Mouse (Mus musculus): Measurements from ENCODE around the gene Syt11. TPM values are rescaled to one million over a fixed set of nuclear protein-coding genes. Genes with fewer than 3 reads are reported as not detected.

The Syt11 gene
- polyA plus RNA-seq, 1 experiment from 2014 or later: 200 TPM

DNA sequence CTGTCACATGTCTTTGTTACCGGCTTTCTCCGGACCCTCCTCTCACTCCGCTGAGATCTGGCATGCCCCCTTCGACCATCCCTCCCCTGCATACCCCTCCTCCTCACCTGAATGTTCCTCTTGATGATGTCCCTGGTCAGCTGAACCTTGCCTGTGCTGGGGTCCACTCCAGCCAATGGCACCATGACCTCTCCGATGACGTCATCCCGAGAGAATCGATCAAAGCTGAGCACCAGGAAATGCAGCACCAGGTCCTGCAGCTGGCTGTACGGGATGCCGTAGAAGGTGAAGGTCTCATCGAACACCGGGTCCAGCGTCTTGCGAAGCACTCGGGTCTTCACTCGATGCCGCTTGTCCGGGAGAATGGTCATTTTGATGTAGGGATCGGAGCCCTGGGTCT lies 13.3 kb downstream of the Syt11 start:
- ATAC-seq: no peak
- 96% methylated on average over 19 of the region's 19 CpGs for WGBS
- Histone ChIP-seq H3K4me1 (replicated peaks) (peaks cover 56% of the 10 kb centered on the region), H3K27ac (no peak overlapping the region), H3K4me3 (replicated peaks) (no peak overlapping the region), H3K27me3 (no peaks in the 10 kb centered on the region), H3K4me2 (replicated peaks) (no peak overlapping the region), H3K36me3 (peaks cover 79% of the 10 kb centered on the region), H3K9ac (replicated peaks) (no peak overlapping the region), H3K9me3 (no peaks in the 10 kb centered on the region)

- Histone ChIP-seq H3K27me3 (no peaks in the 10 kb centered on the region), H3K9me3 (no peaks in the 10 kb centered on the region), H3K9ac (replicated peaks) (peak overlapping the region; percentile 62), H3K4me1 (replicated peaks) (peaks cover 72% of the 10 kb centered on the region), H3K4me2 (replicated peaks) (peak overlapping the region; percentile 37), H3K36me3 (peaks cover 82% of the 10 kb centered on the region), H3K27ac (peak overlapping the region; percentile 92), H3K4me3 (replicated peaks) (peak overlapping the region; percentile 4)
- 2% methylated on average over 5 of the region's 5 CpGs for WGBS
- peak; percentile 90 for ATAC-seq
These were observed 16.9 kb downstream of the Syt11 start for GRCm38 (mm10) chr3:88758045-88758500.

- Histone ChIP-seq H3K4me3 (replicated peaks) (no peak overlapping the region), H3K9ac (replicated peaks) (peak overlapping the region; percentile 44; the same call in 1 of the 2 replicates), H3K27me3 (no peaks in the 10 kb centered on the region), H3K4me1 (replicated peaks) (peaks cover 58% of the 10 kb centered on the region), H3K9me3 (no peaks in the 10 kb centered on the region), H3K27ac (peak overlapping the region; percentile 92), H3K4me2 (replicated peaks) (peak overlapping the region; percentile 14; the same call in 1 of the 2 replicates), H3K36me3 (peaks cover 82% of the 10 kb centered on the region)
- ATAC-seq: no peak
- WGBS: 37% methylated on average over 4 of the region's 4 CpGs
These were observed 18.7 kb downstream of the Syt11 start for GRCm38 (mm10) chr3:88756276-88756675.

DNA sequence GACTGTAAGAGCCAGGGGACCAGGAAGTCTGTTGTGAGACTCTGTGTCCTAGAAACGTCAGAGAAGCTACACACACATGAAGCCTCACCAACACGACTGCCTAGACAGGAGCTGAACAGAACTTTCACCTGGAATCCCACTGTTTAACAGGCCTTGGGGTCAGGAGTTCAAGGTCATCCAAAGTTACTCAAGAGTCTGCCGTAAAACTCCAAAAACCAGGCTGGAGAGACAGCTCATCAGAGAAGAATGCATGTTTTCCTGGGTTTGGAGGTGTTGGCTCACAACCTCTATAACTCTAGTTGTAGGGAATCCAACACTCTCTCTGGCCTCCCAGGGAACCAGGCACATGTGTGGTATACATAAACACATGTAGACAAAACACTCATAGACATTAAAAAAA lies 19.4 kb downstream of the Syt11 start:
- Histone ChIP-seq H3K9ac (replicated peaks) (no peak overlapping the region), H3K36me3 (peaks cover 81% of the 10 kb centered on the region), H3K9me3 (no peaks in the 10 kb centered on the region), H3K4me2 (replicated peaks) (no peak overlapping the region), H3K27ac (no peak overlapping the region), H3K4me3 (replicated peaks) (no peak overlapping the region), H3K4me1 (replicated peaks) (peaks cover 56% of the 10 kb centered on the region), H3K27me3 (no peaks in the 10 kb centered on the region)
- 82% methylated on average over 3 of the region's 3 CpGs for WGBS
- ATAC-seq: no peak

DNA sequence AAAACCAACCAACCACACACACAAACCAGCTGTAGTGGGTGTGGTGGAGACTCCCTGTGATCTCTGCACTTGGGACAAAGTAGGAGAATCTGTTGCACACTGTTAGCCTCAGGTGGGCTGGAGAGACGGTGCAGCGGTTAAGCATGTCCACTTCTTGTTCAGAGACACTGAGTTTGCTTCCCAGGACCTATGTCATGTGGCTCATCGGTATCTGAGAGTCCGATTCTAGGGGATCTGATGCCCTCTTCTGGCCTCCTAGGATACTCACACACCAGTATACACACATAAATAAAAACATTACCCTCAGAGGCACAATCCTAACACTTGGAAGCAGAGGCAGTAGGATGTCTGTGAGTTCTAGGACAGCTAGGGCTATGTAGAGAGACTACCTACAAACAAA lies 20.7 kb downstream of the Syt11 start:
- no peak for ATAC-seq
- Histone ChIP-seq H3K4me1 (replicated peaks) (peaks cover 47% of the 10 kb centered on the region), H3K9ac (replicated peaks) (no peak overlapping the region), H3K36me3 (peaks cover 80% of the 10 kb centered on the region), H3K4me2 (replicated peaks) (no peak overlapping the region), H3K4me3 (replicated peaks) (no peak overlapping the region), H3K9me3 (no peaks in the 10 kb centered on the region), H3K27me3 (no peaks in the 10 kb centered on the region), H3K27ac (no peak overlapping the region)
- 77% methylated on average over 4 of the region's 4 CpGs for WGBS

DNA sequence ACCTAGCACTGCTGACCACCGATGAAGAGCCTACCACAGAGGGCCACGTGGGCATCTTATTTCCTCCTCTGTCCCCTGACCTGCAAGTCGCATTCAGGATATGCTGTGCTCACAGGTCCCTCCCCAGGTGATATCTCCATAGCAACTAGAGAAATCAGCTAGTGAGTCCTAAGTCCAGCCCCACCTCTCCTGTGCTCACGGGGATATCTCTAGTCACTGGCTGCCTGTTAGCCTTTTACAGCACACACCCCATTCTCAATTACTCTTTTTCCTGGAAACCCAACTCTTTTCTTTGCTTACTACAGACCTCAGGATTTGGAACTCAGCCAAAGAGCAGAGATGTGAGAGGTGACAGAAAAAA lies 28.1 kb downstream of the Syt11 start:
- no peaks in the 10 kb centered on the region for H3K27me3 ChIP-seq
- 93% methylated on average over 4 of the region's 4 CpGs for WGBS

DNA sequence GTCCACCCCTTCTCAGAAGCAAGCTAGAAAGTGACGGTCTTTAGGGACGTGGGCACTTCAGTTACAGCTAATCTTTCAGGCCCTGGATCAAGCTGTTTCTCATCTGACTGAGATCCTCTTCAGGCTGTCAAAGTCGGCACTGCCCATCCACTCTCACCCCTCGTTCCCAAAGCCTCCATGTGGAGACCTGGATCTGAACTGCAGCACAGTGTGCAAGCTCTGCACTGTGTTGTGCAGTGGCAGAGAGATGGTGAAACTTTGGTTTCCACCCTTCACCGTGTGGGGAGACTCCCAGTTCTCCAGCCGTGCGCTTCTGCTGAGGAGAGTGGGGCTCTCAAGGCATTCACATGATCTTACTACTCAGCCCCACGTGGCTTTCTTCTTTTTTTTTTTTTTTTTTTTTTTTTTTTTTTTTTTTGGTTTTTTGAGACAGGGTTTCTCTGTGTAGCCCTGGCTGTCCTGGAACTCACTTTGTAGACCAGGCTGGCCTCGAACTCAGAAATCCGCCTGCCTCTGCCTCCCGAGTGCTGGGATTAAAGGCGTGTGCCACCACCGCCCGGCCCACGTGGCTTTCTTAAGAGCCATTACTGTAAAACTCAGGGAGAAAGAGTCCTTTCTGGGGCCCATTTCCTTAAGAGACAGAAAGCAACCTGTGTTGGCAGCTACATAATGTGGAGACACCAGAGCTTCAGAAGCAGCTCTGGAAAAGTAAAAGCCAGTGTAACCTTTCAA lies 28.7 kb downstream of the Syt11 start:
- H3K4me1 ChIP-seq (replicated peaks): no peaks in the 10 kb centered on the region
- no peak overlapping the region for H3K4me2 ChIP-seq (replicated peaks)
- H3K27me3 ChIP-seq: no peaks in the 10 kb centered on the region
- peaks cover 91% of the 10 kb centered on the region for H3K36me3 ChIP-seq
- peaks cover 17% of the 10 kb centered on the region for H3K9me3 ChIP-seq
- no peak overlapping the region for H3K4me3 ChIP-seq (replicated peaks)
- 97% methylated on average over 15 of the region's 15 CpGs for WGBS
- ATAC-seq: no peak
- H3K27ac ChIP-seq: no peak overlapping the region
- no peak overlapping the region for H3K9ac ChIP-seq (replicated peaks)

More for the DNA sequence above, 28.1 kb downstream of the Syt11 start:
- Histone ChIP-seq H3K4me1 (replicated peaks) (no peaks in the 10 kb centered on the region), H3K9me3 (peaks cover 17% of the 10 kb centered on the region), H3K27ac (no peak overlapping the region), H3K4me2 (replicated peaks) (no peak overlapping the region), H3K9ac (replicated peaks) (no peak overlapping the region), H3K4me3 (replicated peaks) (no peak overlapping the region), H3K36me3 (peaks cover 91% of the 10 kb centered on the region)
- no peak for ATAC-seq

DNA sequence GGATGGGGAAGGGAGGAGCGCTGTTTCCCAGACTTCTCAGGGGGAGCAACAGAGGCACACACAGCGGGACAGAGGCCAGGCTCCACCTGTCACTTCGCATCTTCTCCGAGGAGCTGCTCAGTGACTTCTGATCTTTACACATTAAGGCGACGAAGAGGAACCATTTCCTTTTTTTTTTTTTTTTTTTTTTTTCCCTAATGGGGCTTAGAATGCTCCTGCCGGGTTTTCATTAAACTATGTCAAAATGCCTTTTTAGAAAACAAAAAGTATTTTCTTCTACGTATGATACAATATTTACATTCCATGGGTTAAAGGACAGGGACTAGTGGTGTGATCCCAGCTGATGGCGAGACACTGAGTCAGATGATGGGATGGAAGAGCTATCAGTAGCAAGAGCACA lies 29.4 kb downstream of the Syt11 start:
- Histone ChIP-seq H3K27me3 (no peaks in the 10 kb centered on the region), H3K9ac (replicated peaks) (no peak overlapping the region), H3K36me3 (peaks cover 84% of the 10 kb centered on the region), H3K4me3 (replicated peaks) (no peak overlapping the region), H3K9me3 (peaks cover 17% of the 10 kb centered on the region), H3K4me1 (replicated peaks) (no peaks in the 10 kb centered on the region), H3K27ac (0 out of 2 replicates have a peak overlapping the region, but pooled peaks have one; percentile 5), H3K4me2 (replicated peaks) (no peak overlapping the region)
- ATAC-seq: no peak
- 93% methylated on average over 9 of the region's 9 CpGs for WGBS

GRCm38 (mm10) chr3:88740147-88740546 lies 34.8 kb downstream of the Syt11 start:
- Histone ChIP-seq H3K9me3 (no peaks in the 10 kb centered on the region), H3K4me3 (replicated peaks) (no peak overlapping the region), H3K36me3 (peaks cover 48% of the 10 kb centered on the region), H3K4me2 (replicated peaks) (no peak overlapping the region), H3K9ac (replicated peaks) (no peak overlapping the region), H3K27me3 (no peaks in the 10 kb centered on the region), H3K4me1 (replicated peaks) (no peaks in the 10 kb centered on the region), H3K27ac (no peak overlapping the region)
- whole genome bisulfite sequencing: 93% methylated on average over 3 of the region's 3 CpGs
- no peak for ATAC-seq

DNA sequence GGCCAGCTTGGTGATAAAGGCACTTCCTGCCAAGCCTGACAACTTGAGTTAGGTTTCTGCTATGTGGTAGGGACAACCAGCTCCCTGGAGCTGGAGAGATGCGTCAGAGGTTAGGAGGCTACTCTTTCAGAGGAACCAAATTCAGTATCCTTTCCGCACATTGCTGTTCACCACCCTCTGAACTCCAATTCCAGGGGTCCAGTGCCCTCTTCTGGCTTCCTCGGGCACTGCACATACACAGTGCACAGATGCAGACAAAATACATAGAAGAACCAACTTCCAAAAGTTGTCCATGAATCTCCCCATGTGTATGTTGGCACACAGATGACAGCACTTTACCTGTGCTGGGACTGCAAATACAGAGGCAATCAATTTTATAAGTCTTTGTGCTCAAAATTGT lies 36.3 kb downstream of the Syt11 start:
- Histone ChIP-seq H3K9me3 (no peaks in the 10 kb centered on the region), H3K4me3 (replicated peaks) (no peak overlapping the region), H3K4me2 (replicated peaks) (no peak overlapping the region), H3K27ac (no peak overlapping the region), H3K9ac (replicated peaks) (no peak overlapping the region), H3K4me1 (replicated peaks) (no peaks in the 10 kb centered on the region), H3K36me3 (peaks cover 38% of the 10 kb centered on the region), H3K27me3 (no peaks in the 10 kb centered on the region)
- no peak for ATAC-seq
- 66% methylated on average over 3 of the region's 3 CpGs for WGBS

- Histone ChIP-seq H3K27me3 (no peaks in the 10 kb centered on the region), H3K4me1 (replicated peaks) (no peaks in the 10 kb centered on the region), H3K9me3 (no peaks in the 10 kb centered on the region), H3K9ac (replicated peaks) (no peak overlapping the region), H3K36me3 (peaks cover 32% of the 10 kb centered on the region), H3K27ac (no peak overlapping the region), H3K4me3 (replicated peaks) (no peak overlapping the region), H3K4me2 (replicated peaks) (no peak overlapping the region)
- no peak for ATAC-seq
- WGBS: 94% methylated on average over 2 of the region's 2 CpGs
These were observed 38.4 kb downstream of the Syt11 start for GRCm38 (mm10) chr3:88736556-88736955.

- ATAC-seq: no peak
- Histone ChIP-seq H3K9me3 (no peaks in the 10 kb centered on the region), H3K9ac (replicated peaks) (no peak overlapping the region), H3K27ac (no peak overlapping the region), H3K4me3 (replicated peaks) (no peak overlapping the region), H3K4me1 (replicated peaks) (peaks cover 26% of the 10 kb centered on the region), H3K27me3 (no peaks in the 10 kb centered on the region), H3K4me2 (replicated peaks) (no peak overlapping the region), H3K36me3 (peaks cover 34% of the 10 kb centered on the region)
- WGBS: 86% methylated on average over 2 of the region's 2 CpGs
These were observed 55.9 kb downstream of the Syt11 start for GRCm38 (mm10) chr3:88719098-88719497.

DNA sequence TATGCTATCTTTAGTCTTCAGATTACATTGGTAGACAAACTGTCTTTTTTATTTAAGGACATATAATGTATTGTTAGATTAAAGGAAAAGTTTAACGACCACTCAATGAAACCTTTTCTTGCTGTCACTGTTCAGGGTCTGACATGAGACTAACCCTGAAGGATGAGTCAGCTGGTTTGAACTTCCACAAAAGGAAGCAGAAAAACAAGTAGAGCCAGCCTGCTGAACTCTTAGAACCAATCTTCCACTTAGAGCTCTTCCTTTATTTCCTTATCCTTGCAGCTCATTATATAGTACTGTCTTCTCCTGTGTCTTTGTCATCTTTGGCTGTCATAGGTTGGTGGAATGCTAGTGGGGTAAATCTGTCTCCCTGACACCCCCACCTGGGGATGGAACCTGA lies 57.1 kb downstream of the Syt11 start:
- Histone ChIP-seq H3K4me1 (replicated peaks) (peaks cover 26% of the 10 kb centered on the region), H3K9ac (replicated peaks) (no peak overlapping the region)
- 83% methylated on average over 1 of the region's 1 CpGs for WGBS

More for the DNA sequence above, 57.1 kb downstream of the Syt11 start:
- Histone ChIP-seq H3K4me2 (replicated peaks) (peak overlapping the region; percentile 74), H3K27ac (no peak overlapping the region), H3K36me3 (peaks cover 37% of the 10 kb centered on the region), H3K4me3 (replicated peaks) (peak overlapping the region; percentile 60), H3K9me3 (no peaks in the 10 kb centered on the region), H3K27me3 (no peaks in the 10 kb centered on the region)
- no peak for ATAC-seq

All from midbrain, embryonic 13.5 days (tissue).